Mouse (Mus musculus) lung, postnatal 14 days (tissue): Measurements from ENCODE around the gene Psmb10.
A peak's percentile ranks its signal among the peaks of the same experiment; 100 is the strongest.
"Not testable (repeated sequence)": the region's sequence is repeated elsewhere in the genome, so short reads cannot be mapped to it uniquely, and the experiment has no call there.

Experiments
- DNase-seq: peaks from one replicate; pipeline ENCODE4 v3.0.0; 2021

Gene Psmb10

DNA sequence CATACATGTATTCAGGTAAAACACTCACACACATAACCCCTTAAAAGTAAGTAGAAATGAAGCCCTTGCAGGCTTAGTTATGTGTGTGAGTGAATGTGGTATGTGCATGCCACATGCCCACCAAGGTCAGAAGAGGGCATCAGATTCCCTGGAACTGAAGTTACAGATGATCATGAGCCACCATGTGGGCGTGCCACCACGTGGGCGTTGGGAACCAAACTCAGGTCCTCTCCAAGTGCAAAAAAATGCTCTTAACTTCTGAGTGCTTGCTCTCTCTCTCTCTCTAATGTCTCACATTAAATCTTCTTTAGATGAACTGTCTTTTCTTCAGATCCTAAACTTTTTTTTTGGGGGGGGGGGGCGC lies at the start of gene Psmb10:
Gene Psmb10 (minus strand): TSS at position 139 of the 364 bp plus-strand sequence.
- DNase-seq = peak; percentile 27

- not testable (repeated sequence) for DNase-seq
Measured at GRCm38 (mm10) chr8:105983406-105983805, 45.2 kb upstream of the Psmb10 start.

GRCm38 (mm10) chr8:105981146-105981545 lies 42.9 kb upstream of the Psmb10 start:
- no peak for DNase-seq

- no peak for DNase-seq
Measured at GRCm38 (mm10) chr8:105979325-105979724, 41.1 kb upstream of the Psmb10 start, which contains the start of gene Dpep3. Dpep3 (minus strand) TSS chr8:105979429.

GRCm38 (mm10) chr8:105975363-105975762 lies 37.1 kb upstream of the Psmb10 start:
- no peak for DNase-seq

DNA sequence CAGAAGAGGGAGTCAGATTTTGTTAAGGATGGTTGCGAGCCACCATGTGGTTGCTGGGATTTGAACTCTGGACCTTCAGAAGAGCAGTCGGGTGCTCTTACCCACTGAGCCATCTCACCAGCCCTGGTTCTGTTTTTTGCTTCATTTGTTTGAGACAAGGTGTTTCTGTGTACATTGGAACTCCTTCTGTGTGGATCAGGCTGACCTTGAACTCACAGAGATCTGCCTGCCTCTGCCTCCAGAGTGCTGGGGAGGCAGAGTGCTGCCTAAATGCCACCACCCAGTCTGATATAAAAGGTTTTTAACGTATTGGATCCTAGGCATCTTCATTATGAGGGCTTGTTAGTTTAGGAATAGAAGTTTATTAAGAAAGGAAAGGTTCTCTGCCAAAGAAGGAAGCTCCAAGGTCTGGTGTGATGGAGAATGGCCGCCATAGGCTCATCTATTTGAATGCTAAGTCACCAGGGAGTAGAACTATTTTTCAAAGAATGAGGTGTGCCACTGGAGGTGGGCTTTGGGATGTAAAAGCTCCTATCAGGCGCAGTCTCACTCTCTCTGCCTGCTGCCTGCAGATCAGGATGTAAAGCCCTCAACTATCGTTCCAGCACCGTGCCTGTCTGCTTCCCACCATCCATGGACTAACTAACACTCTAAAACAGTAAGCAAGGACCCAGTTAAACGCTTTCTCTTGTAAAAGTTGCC lies 32.9 kb upstream of the Psmb10 start:
- DNase-seq = no peak

GRCm38 (mm10) chr8:105969367-105969766 lies 31.1 kb upstream of the Psmb10 start:
- DNase-seq = no peak

- DNase-seq = peak; percentile 41
Measured at GRCm38 (mm10) chr8:105966692-105967311, 28.6 kb upstream of the Psmb10 start.

GRCm38 (mm10) chr8:105965905-105966341 lies 27.7 kb upstream of the Psmb10 start, which contains the start of gene Slc12a4:
Slc12a4 (minus strand) TSS chr8:105966097.
- peak; percentile 85 for DNase-seq

DNA sequence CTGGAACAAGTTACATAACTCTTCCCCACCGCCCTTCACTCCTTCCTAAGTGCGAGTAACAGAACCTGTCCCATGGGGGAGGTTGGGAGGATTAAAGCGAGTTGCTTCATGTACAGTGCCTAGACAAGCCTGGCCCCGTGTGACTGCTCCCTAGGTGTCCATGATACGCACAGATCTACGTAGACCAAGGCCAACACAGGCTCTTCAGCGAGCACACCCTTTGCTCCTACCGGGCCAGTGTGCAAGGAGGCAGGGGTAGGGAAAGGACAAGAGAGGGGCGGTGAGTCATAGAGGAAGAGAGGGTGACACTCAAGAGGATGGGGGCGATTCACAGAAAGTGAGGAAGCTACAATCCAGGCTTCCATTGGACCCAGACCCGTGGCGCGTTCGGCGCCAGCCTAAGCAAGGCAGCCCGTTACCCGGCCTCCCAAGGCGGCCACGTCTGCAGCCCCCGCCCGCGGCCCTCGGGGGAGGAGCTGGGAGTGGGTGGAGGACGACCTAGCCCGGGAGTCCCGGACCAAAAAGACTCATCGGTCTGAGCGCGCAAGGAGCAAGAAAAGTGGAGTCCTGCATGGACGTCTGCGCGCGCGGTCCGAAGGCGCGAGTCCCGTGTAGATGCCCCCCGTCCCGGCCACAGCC lies 27.1 kb upstream of the Psmb10 start:
- peak; percentile 65 for DNase-seq

DNA sequence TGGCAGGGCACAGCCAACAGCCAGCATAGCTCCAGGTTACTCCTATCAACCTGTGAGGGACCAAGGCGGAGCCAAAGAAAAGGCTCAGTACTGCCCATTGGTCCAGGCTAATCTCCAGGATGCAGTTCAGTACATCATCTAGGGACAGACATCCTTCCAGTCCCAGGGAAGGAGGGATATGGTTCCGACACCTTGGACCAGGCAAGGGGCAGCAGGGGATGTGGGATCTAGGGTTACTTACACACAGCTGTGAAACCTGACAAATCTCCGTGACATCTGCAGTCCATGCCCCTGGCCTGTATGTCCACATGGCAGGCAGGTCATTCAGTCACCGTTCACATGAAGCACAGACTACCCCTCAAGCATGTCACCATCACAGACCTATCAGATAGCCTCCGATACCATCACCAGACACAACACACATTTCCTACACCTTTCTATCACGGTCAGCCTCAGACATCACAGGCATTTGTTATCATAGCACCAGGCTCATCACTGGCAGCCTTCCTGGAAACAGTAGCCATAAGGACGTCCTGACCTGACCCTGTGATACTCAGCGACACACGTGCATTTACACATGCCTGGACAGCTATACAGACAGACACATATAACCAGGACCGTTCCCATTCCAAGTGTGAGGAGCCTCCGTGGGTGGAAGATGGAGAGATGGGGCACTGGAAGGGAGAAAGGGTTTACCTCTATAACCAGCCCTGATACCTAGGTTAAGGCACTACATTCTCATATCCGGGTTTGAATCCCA lies 26.4 kb upstream of the Psmb10 start:
- DNase-seq = no peak

GRCm38 (mm10) chr8:105961536-105961935 lies 23.3 kb upstream of the Psmb10 start:
- DNase-seq = no peak

DNA sequence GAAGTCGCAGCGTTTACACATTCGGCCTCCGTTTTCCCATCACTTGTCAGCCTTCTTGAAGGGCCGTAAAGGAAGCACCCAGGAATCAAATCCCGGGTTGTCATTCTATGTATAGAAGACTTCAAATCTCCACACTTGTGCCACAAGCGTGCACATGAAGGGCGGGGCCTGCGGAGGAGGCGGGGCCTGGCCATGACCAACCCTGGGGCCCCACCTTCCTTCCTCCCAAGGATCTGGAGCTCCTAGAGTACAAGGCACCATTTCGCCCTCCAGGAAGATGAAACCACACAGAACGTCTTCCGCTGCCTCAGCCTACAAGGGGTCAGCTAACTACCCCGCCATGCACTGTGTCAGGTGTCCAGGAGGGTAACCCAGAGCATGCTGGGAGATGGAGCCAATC lies 22.9 kb upstream of the Psmb10 start:
- no peak for DNase-seq

GRCm38 (mm10) chr8:105959350-105959749 lies 21.1 kb upstream of the Psmb10 start:
- peak; percentile 40 for DNase-seq

- DNase-seq = peak; percentile 40
Measured at GRCm38 (mm10) chr8:105957813-105958212, 19.6 kb upstream of the Psmb10 start.

DNA sequence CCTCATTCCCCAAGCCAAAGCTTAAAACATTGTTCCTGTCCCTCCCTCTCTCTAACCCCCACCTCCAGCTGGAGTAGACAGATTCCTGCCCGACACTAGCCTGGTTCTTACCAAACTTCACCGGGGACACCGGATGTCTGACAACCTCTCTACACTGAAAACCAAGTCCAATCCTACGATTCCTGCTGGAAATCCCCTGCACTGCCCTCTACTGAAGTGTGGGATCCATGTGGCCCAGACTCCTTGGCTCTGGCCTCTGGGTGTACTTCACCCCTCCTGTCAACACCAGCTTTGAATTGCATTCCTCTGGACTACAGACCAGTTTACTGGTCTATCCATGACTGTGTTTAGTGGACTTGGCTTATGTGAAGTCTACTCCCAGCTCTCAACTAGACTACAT lies 18.3 kb upstream of the Psmb10 start:
- no peak for DNase-seq

DNA sequence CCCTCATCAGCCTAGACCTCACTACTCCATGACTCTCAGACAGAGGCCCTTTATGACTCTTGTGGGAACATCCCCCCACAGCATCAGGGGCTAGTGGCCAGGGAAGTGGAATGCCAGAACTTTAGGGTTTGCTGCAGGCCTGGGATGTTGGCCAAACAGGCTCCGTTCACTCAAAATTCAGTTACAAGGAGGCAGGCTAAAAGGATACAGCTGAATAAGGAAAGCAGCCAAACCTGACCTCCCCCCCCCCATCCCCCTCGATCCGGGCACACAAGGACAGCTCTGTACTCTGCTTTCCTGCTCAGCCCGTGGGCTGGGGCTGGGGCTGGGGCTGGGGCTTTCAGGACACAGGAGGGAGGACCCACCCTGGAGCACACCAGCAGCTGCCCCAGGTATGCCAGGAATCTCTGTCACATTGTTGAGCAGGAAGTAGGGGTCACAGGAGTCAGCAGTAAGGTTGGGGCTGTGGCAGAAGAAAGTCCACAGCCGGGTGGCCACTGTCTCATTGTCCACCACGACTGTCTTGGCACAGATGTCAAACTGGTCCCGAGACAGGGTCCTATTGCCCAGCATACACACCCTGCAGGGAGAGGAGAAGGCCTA lies 12.9 kb upstream of the Psmb10 start:
- peak; percentile 52 for DNase-seq

GRCm38 (mm10) chr8:105949350-105949749 lies 11.1 kb upstream of the Psmb10 start:
- DNase-seq = peak; percentile 50

- no peak for DNase-seq
Measured at GRCm38 (mm10) chr8:105943321-105943739, 5.1 kb upstream of the Psmb10 start, which contains the start of gene Lcat. Lcat (minus strand) TSS chr8:105943382.

DNA sequence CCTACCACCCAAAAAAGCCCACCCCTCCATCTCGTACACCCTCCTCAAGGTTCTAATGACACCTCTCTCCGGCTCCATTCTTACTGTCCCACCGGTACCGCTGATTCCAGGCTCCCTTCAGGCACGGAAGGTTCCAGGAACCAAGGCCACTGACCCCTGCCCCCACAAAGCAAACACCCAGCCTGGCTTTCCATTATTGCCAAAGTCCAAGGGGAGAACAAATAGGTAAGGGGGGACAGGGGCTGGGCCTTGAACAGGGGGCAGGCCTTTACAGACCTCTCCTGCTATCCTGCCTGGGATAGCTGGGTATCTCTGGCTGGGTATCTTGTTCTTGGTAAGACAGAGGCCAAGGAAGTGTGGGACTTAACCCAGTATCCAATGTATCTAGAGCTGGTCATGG lies 4.3 kb upstream of the Psmb10 start:
- no peak for DNase-seq

- DNase-seq = no peak
Measured at GRCm38 (mm10) chr8:105942026-105942425, 3.8 kb upstream of the Psmb10 start.

DNA sequence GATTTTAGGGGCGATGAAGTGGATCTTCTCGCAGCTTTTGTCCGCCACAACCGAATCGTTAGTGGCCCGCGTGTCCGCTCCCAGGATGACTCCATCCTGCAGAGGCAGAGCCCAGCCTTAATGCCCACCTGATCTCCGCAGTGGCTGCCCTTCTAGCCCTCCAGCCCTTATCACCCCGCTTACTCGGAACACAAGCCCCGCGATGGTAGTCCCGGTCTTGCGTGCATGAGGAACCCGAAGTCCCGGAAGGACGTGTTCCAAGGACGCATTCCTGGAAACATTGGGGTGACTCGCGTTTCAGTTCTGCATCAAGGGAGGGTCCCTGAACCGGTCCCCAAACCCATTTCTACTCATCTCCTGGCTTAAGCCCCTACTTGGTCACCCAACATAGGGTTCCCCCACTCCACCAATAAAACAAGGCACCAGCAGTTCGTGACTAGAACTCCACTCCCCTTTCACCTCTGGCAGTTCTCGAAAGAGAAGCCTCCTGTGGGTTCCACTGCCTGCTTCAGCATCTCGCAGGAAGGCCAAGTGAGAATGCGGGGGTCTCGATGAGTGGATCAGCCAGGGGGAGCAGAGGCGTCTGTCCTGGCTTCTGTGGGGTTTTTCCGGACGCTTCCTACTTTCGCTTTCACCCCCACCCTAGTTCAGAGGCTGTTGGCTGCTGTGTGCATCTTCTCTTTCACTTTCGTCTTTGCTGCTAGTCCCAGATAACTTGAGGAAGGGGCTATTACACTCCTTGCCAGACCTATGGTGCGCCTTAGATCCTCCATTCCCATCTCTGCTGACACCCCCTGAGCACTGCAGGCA lies 543 bp downstream of the Psmb10 start:
- peak; percentile 44 for DNase-seq
